Mouse (Mus musculus) small intestine, adult 2 months (tissue): ENCODE data around the gene Syn2. TPM values are rescaled to one million over a fixed set of nuclear protein-coding genes. Genes with fewer than 3 reads are reported as not detected.

ENCODE experiments used
- H3K27ac ChIP-seq: fragments of 200-500 bp; 2 replicates; pipeline ENCODE4 v1.5.1; 2012; ENCODE audit warnings: low read depth, low read length, control low read depth, inconsistent platforms; ENCODE audit not compliant: insufficient read depth
- H3K27me3 ChIP-seq: fragments of 200-500 bp; 2 replicates; pipeline ENCODE4 v1.6.1; 2012; ENCODE audit warnings: mild to moderate bottlenecking, moderate library complexity, low read length, inconsistent platforms; ENCODE audit not compliant: control insufficient read depth, insufficient read depth
- H3K36me3 ChIP-seq: fragments of 200-500 bp; 2 replicates; pipeline ENCODE4 v1.6.1; 2012; ENCODE audit warnings: mild to moderate bottlenecking, low read length, control low read depth, inconsistent platforms; ENCODE audit not compliant: control insufficient read depth, insufficient read depth
- H3K4me1 ChIP-seq: fragments of 200-500 bp; 2 replicates; pipeline ENCODE4 v1.6.1; 2012; ENCODE audit warnings: low read length, inconsistent platforms, mixed read lengths; ENCODE audit not compliant: control insufficient read depth, insufficient read depth, insufficient read length
- H3K4me3 ChIP-seq: fragments of 200-500 bp; 2 replicates; pipeline ENCODE4 v1.5.1; 2012; ENCODE audit warnings: low read depth, mild to moderate bottlenecking, control low read depth, inconsistent platforms, low read length, moderate library complexity
- CTCF ChIP-seq: fragments of 200-500 bp; IDR thresholded peaks from 2 replicates; pipeline ENCODE4 v1.5.1; 2012; ENCODE audit warnings: low read depth, mild to moderate bottlenecking, control low read depth, inconsistent platforms, low read length, moderate library complexity, mixed read lengths; ENCODE audit not compliant: insufficient replicate concordance, insufficient read length; ENCODE audit errors: extremely low read depth
- POLR2A ChIP-seq: fragments of 200-500 bp; IDR thresholded peaks from 2 replicates; pipeline ENCODE4 v1.6.1; 2012; ENCODE audit warnings: low read depth, mild to moderate bottlenecking, control low read depth, inconsistent platforms, low read length, moderate library complexity
- WGBS: fragments of 180-500 bp; shearing (Covaris S2); methylation state at CpG from one replicate; pipeline ENCODE4 v1.1.7; 2018; 5-methylcytosine and 5-hydroxymethylcytosine counted together
- polyA plus RNA-seq: library from polyadenylated mRNA; depleted of rRNA; stranded (reverse); fragments of >200 nt; gene quantifications from 2 replicates; pipeline ENCODE4 v1.2.3, GENCODE M21; 2012

The Syn2 gene
- polyA plus RNA-seq, 1 experiment, result 4.1 TPM

- WGBS, result 59% methylated on average over 5 of the region's 5 CpGs
- TF ChIP-seq POLR2A (no peak), CTCF (no peak)
- H3K27me3 ChIP-seq, result no peaks in the 10 kb centered on the region
- H3K36me3 ChIP-seq, result no peaks in the 10 kb centered on the region
- H3K27ac ChIP-seq, result no peak overlapping the region
- H3K4me3 ChIP-seq, result no peak overlapping the region
- no peaks in the 10 kb centered on the region for H3K4me1 ChIP-seq
Measured at GRCm38 (mm10) chr6:115212132-115212903, 77.6 kb downstream of the Syn2 start.

GRCm38 (mm10) chr6:115213129-115213528, 78.4 kb downstream of the Syn2 start:
- no peaks in the 10 kb centered on the region for H3K27me3 ChIP-seq
- 33% methylated on average over 5 of the region's 5 CpGs for WGBS
- no peaks in the 10 kb centered on the region for H3K36me3 ChIP-seq
- H3K4me3 ChIP-seq, result no peak overlapping the region
- H3K27ac ChIP-seq, result no peak overlapping the region
- H3K4me1 ChIP-seq, result no peaks in the 10 kb centered on the region
- TF ChIP-seq CTCF, result no peak
- TF ChIP-seq POLR2A, result no peak

DNA sequence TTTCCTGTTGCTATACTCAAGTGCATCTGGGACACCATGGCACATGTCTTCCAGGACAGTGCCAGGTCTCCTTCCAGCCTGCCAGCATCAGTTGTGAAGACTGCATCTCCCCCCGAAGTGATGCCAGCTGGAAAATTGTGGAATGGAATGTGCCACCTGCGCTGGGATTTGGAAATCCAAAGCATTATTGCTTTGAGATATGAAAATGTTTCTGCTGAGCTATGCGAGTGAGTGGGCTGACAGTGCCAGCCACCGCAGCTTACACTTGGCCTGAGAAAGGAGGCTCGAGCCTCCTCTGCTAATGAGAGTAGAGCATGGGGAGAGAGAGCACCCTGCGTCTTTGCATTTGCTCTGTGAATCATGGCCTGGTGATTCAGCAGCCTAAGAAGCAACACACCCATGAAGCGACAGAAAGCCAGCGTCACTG, 86.5 kb downstream of the Syn2 start:
- H3K4me1 ChIP-seq, result no peaks in the 10 kb centered on the region
- no peak overlapping the region for H3K27ac ChIP-seq
- 83% methylated on average over 8 of the region's 8 CpGs for whole genome bisulfite sequencing
- H3K4me3 ChIP-seq, result no peak overlapping the region
- no peaks in the 10 kb centered on the region for H3K36me3 ChIP-seq
- TF ChIP-seq CTCF (no peak), POLR2A (no peak)
- H3K27me3 ChIP-seq, result no peaks in the 10 kb centered on the region; the same call in 1 of the 2 replicates

DNA sequence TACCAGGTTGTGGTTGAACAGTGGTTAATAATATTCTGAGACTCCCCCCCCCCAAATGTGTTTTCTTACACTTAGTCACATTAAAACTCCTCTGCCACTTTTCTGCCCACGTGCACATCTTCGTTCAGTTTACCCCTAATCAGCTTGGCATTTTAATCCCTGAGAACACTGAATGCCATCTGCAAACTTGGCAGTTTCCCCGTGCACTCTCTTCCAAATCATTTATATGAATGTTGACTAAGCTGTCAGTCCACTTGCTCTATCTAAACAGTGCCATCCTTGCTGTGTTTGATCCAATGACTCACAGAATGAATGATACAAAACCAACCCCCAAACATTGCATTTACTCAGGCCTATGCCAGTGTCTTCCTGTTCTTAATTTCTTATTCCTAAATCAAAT, 90.8 kb downstream of the Syn2 start:
- Histone ChIP-seq H3K27me3 (no peaks in the 10 kb centered on the region; the same call in 1 of the 2 replicates), H3K4me3 (no peak overlapping the region), H3K36me3 (no peaks in the 10 kb centered on the region), H3K27ac (no peak overlapping the region), H3K4me1 (no peaks in the 10 kb centered on the region)
- TF ChIP-seq POLR2A (no peak), CTCF (no peak)
- 45% methylated on average over 3 of the region's 3 CpGs for WGBS

DNA sequence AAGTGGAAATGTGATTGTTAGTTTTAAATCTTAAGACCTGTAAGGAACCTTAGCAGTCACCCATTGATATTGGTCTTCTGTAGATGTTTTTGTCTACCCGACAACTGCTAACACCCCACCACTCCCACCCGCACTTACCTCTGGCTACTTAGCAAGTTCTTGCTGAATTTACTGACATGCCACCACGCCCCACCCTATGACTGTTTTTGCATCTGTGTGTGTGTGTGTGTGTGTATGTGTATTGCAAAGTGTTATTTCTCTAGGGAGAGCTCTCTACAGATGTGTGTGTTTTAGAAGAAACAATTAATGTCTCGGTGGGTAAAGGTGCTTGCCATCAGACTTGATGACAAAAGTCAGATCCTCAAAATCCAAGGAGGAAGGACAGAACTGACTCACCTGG, 92.3 kb downstream of the Syn2 start, which contains the start of gene Gm17482:
Gm17482 (plus strand) TSS at position 301 of the 400 bp plus-strand sequence.
- 81% methylated on average over 4 of the region's 4 CpGs for WGBS
- no peak within 1 kb of the TSS for H3K27ac ChIP-seq

DNA sequence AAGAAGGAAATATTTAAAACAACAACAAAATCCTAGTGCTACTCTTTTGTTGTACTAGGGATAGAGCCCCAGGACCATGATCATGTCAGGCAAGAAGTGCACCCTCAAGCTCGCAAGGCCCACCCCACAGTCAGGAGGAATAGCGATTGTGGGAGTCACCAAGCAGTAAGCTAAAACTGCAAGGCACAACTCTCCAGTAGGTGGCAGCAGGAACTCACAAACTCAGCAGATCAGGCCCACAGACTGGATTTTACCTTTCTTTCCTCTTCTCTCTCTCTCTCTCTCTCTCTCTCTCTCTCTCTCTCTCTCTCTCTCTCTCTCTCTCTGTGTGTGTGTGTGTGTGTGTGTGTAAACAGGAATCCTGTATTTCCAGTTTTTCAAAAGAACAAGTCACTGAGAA, 92.8 kb downstream of the Syn2 start:
- 6% methylated on average over 2 of the region's 2 CpGs for WGBS
- H3K4me3 ChIP-seq, result no peak overlapping the region
- H3K36me3 ChIP-seq, result no peaks in the 10 kb centered on the region
- no peaks in the 10 kb centered on the region; the same call in 1 of the 2 replicates for H3K27me3 ChIP-seq
- TF ChIP-seq CTCF (peak; percentile 76), POLR2A (no peak)
- H3K4me1 ChIP-seq, result no peaks in the 10 kb centered on the region
- no peak overlapping the region for H3K27ac ChIP-seq

More for the DNA sequence above, 92.3 kb downstream of the Syn2 start, which contains the start of gene Gm17482:
- TF ChIP-seq POLR2A, result no peak
- no peak for TF ChIP-seq CTCF
- no peaks in the 10 kb centered on the region for H3K4me1 ChIP-seq
- H3K4me3 ChIP-seq, result no peak within 1 kb of the TSS
- H3K27me3 ChIP-seq, result no peaks in the 10 kb centered on the region; the same call in 1 of the 2 replicates
- H3K36me3 ChIP-seq, result no peaks in the 10 kb centered on the region

DNA sequence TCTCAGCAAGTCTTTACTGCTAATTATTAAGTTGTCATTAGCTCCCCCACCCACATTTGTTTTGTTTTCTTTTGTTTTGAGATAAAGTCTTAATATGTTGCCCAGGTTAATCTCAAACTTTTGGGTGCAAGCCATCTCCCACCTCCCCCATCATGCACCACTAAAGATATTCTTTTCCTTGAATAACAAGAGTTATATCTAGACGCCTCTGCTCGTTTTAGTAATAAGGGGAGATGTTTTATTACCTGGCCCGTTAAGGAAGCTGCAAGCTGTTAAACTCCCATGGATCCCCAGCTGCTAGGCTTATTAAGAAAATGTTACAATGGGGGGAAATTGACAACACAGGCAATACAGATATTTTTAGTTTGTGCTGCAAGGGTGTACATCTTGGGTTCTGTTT, 95.9 kb downstream of the Syn2 start:
- Histone ChIP-seq H3K4me3 (no peak overlapping the region), H3K36me3 (no peaks in the 10 kb centered on the region), H3K4me1 (no peaks in the 10 kb centered on the region), H3K27me3 (no peaks in the 10 kb centered on the region), H3K27ac (no peak overlapping the region)
- TF ChIP-seq CTCF, result no peak
- TF ChIP-seq POLR2A, result no peak
- WGBS, result 35% methylated on average over 3 of the region's 3 CpGs
